Mouse (Mus musculus) skeletal muscle tissue, adult 2 months (tissue): ENCODE measurements around the gene Fjx1.

Source experiments
- DNase-seq: peaks from one replicate; pipeline ENCODE4 v3.0.0-alpha.2; 2012; ENCODE audit warnings: low read depth, low spot score

Fjx1 gene

GRCm38 (mm10) chr2:102451671-102452549 lies at the start of gene Fjx1:
TSS of gene Fjx1 (minus strand) at chr2:102452499.
- no peak for DNase-seq

GRCm38 (mm10) chr2:102500001-102500689 lies 47.8 kb upstream of the Fjx1 start:
- DNase-seq, result no peak

DNA sequence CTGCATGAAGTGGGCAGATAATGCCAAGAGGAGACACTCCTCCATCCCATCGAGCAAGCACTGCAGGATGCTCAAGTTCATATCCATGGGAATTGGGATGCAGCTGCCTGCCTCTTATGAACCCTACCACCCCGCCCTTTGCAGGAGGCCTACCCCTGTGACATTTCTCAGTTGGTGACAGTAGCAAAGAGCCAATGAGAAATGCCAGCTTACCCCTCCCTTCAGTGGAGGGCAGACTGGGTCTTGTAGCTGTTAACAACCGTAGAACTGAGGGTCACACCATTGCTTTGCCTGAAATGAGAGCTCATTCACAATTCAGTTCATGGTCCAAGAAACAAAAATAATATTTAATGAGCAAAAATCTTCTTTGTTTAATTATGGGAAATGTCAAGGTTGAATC lies 28.4 kb upstream of the Fjx1 start:
- no peak for DNase-seq

GRCm38 (mm10) chr2:102476101-102476500 lies 23.8 kb upstream of the Fjx1 start:
- peak; percentile 16 for DNase-seq

- no peak for DNase-seq
These were observed 16.3 kb upstream of the Fjx1 start for GRCm38 (mm10) chr2:102468645-102469044.

GRCm38 (mm10) chr2:102464342-102464732 lies 12.0 kb upstream of the Fjx1 start:
- no peak for DNase-seq

DNA sequence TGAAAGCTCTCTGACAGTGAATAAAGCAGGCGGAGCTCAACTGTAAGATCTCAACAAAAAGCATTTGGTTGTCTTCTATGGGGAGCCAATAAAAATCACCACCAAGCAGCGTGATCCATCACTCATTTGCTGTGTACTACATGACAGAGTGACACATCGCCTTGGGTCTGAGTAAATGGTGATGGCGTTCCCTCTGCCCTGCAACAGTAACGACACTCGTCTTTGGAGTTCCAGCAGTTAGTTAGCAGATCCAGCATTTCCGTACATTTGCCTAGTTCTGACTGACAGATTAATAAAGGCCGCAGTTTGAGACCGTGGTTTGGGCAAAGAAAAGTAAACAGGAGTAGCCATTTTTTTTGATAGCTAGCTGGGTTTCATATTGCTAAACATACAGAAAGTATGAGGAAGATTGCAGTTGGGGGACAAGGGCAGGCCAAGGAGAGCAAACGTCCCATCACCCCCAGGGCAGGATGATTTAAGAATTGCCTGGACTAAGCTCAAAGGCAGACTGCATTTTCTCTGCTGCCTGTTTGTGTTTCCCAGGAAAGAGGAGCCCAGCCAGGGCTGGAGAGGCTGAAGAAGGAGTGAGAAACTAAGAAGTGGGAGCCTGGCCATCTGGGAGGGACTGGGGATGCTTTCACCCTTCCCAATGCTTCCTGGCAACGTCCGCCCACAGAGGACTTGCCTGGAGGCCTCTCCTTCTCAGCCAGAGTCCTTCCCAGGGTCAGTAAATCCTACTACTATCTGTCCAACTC lies 11.5 kb upstream of the Fjx1 start:
- DNase-seq, result peak; percentile 52

GRCm38 (mm10) chr2:102461491-102461890 lies 9.2 kb upstream of the Fjx1 start:
- no peak for DNase-seq

- no peak for DNase-seq
These were observed 2.8 kb upstream of the Fjx1 start for GRCm38 (mm10) chr2:102455126-102455525.

GRCm38 (mm10) chr2:102453447-102453846 lies 1.1 kb upstream of the Fjx1 start:
- no peak for DNase-seq

DNA sequence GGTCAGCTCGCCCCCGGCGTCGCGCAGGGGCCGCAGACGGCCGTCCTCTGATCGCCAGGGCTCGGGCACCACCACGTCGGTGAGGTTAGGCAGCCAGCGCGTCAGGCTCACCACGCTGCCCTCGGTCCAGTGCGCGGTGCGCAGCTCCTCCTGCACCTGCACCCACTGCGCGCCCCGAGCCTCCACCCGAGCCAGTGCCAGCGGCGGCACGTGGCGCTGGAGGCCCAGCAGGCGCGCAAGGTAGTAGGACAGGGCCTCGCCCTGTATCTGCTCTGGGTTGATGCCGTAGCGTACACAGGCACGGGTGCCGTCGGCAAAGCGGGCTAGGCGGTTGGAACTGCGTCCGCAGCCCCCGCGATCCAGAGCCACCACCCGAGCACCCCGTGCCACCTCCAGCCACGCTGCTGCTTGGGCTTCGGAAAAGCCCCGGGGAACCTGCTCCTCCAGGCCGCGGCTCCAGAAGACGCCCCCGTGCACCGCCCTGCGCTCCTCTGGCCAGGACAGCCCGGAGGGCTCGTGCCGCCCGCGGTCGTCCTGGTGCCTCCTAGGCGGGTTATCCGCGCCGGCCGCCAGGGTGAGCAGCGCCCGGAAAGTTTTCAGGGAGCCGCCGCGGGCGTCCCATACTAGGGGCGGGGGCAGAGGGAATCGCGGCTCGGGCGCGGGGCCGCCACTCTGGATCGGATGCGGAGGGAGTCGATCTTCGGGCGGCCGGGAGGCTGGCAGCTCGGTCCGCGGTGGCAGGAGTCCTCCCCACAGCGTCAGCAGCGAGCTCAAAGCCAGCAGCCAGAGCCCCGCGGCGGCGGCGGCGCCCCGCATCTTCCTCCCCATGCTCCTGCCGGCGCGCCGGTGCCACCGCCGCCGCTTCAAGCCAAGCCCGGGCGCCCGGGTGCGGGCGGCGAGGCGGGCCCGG lies 1.3 kb downstream of the Fjx1 start:
- no peak for DNase-seq

- no peak for DNase-seq
These were observed 2.0 kb downstream of the Fjx1 start for GRCm38 (mm10) chr2:102450248-102450760.

GRCm38 (mm10) chr2:102449630-102450247 lies 2.6 kb downstream of the Fjx1 start:
- DNase-seq, result no peak

DNA sequence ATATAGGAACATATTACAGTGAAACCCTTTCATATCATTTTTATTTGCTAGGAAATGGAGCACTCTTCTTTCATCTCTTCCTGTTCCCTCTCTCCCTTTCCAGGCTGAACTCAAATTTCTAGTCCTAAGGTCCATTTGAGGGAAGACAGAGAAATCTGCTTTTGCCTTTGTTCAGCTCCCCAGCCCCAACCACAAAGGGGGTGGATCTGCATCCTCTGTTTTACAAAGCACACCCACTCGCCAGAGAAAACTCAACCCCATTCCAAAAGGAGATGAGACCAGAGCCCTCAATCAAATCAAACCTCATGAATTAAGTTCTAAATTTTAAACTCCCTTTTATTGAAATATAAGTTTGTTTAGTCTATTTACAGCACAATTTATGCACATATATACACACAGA lies 3.2 kb downstream of the Fjx1 start:
- no peak for DNase-seq

DNA sequence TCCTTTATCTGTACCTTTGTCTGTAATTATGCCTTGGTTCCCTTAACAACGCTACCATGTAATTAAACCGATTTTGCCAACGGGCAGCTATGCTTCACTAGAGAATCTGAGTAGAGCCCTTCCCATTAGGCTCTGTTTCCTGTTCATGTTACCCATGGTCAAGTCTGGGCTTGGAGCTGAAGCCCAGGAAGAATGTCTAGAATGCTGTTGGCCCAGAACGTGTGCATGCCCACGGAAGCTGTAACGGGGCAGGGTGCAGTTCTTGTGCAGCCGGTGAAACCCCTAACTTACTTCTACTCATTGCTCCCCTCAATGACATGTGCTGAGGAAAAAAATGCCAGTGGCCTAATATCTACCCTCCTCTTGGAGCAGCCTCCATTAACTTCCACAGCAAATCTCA lies 4.5 kb downstream of the Fjx1 start:
- DNase-seq, result no peak

- DNase-seq, result no peak
These were observed 5.4 kb downstream of the Fjx1 start for GRCm38 (mm10) chr2:102446851-102447250.

DNA sequence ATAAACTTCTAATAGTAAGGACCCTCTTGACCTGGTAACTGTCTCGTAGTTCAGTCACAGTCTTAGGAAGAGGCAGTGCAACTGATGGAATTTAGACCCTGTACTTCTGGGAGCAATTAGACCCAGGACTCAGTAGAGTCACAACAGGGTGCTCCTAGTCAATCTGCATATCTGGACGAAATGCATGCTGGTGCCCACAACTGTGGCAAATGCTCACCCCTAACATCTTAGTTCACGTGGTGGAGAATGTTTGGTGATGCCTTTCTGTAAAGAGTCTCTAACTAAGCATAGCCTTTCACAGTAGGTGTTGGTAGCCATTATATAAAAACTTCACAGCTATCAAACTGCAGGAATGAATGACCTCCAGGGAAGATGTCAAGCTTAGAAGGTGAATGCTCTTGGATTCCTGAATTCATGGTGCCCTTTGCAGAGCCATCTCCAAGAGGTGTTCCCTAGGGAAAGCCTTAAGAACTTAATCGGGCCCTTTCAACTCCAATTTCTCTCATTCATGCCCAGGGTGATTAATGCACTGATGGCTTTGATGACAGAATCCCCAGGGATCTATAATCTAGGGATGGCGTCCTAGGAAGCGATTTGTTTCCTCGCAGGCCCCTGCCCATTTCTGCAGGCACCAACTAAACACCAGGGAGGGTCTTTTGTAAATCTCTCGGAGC lies 14.8 kb downstream of the Fjx1 start:
- no peak for DNase-seq

GRCm38 (mm10) chr2:102433879-102434278 lies 18.4 kb downstream of the Fjx1 start:
- no peak for DNase-seq

GRCm38 (mm10) chr2:102431084-102431483 lies 21.2 kb downstream of the Fjx1 start:
- DNase-seq, result no peak

- DNase-seq, result no peak
These were observed 24.3 kb downstream of the Fjx1 start for GRCm38 (mm10) chr2:102427974-102428373.
